Mouse (Mus musculus): ENCODE data around the gene CK137956.

The CK137956 gene

DNA sequence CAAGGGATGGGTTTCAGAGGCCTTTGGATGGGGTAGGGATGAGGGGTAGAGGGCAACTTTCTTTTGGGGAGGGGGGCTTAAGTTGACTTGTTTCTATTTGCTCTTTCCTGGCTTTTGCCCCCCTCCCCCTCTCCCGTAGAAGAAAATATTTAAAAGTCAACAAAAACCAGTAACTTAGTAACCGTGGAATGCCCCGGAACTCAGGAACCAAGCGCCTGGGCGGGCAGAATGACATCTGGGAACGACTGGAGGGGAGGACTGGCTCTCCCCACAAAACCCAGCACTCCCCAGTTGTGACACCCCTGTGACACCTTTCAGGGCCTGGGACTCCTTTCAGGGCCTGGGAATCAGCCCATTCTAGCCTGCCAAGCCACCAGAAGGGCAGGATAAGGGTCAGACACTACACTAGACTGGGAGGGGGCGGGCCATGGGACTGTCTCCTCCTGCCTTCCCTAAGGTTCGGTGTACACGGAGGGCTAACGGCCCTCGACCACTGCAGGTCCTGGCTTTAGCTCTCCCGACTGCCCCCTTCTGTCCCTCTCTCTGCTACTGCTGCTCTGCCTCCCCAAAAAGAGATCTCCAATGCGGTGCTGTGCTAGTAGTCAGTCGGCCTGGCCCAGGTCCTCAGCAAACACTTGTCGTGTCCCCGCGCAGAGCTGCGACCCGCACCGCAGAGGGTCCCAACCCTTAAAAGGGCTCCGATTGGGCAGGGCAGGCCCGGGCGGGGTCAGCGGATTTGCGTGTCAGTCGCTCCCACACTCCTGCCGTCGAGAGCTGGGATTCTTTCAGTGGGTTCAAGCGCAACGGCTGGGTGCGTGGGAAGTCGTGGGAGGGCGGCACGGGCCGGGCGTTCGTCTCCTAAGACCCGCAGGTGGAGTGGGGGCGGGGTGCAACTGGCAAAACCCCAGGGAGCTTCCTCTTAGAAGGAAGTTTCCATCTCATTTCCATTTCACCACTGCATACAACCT is at the start of gene CK137956:
Gene CK137956, minus strand, starts transcription at position 51 of the 968 bp plus-strand sequence.
- DNase-seq (ENCODE audit: low read depth, low spot score): no peak

DNA sequence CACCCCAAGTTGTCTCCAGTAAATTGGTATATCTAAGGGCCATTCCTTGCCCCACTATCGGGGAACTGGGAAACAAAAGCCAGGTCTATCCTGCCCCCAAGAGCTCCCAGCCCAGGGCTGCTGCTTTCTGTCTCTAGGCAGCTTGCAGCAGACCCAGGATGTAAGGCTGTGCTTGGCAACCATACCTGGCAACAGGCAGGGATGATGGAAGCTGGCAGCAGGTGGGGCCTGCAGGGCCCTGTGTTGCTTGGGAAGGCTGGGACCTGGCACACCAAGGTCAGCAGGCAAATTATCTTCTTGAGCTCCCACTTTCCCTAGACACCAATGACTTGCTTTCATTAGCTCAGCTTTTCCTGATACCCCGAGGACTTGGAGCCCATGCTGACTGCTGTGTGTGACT is 48.7 kb upstream of the CK137956 start:
- no peak for DNase-seq (ENCODE audit: low read depth, low spot score)

DNA sequence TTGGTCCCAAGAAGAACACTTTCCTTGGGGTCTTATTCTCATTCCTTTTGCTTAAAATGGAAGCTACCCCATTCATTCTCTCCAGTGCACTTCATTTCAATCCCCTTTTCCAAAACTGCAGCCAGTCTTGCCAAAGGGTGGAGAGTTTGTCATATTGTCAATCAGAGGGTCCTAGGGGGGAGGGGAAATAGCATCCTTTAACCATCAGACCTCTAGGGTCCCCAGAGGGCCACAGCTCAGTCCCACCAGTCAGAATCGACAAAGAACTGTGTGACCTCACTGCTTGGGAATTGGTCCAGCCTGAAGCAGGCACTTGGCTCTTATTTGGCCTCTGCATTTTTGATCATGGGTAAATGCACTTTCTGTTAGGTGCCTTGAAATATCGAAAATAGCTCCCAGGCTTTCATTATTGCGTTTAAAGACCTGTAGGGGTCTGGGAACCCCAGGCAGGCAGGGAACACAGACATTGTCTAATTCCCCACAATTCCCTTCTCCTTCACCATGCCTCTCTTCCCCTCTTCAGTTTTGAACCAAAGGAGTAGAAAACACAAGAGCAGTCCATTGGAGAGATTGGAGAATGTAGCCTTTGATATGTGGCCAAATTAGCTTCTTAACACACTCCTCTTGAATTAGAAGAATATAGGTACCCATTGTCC is 34.2 kb upstream of the CK137956 start:
- DNase-seq (ENCODE audit: low read depth, low spot score): no peak

DNA sequence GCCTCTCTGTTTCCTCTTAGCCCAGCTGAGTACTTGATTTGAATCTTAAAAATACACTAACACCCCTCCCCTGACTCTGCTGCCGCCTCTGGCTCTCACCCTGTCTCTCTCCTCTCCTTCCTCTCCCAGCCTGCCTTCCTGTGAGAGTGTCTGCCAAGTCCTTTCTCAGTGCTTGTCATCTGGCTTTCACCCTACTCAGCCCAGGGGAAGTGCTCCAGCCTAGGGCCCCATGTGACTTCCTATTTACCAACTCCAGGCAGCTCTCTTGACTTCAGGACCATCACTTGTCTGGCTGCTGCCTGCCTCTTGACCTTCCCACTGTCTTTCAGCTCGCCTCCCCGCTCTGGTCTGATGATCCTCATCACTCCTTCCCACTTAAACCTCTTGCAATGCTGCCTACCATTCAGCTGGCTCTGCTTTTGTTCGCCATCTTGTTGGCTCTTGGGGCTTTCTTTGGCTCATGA is 31.9 kb upstream of the CK137956 start:
- no peak for DNase-seq (ENCODE audit: low read depth, low spot score)

DNA sequence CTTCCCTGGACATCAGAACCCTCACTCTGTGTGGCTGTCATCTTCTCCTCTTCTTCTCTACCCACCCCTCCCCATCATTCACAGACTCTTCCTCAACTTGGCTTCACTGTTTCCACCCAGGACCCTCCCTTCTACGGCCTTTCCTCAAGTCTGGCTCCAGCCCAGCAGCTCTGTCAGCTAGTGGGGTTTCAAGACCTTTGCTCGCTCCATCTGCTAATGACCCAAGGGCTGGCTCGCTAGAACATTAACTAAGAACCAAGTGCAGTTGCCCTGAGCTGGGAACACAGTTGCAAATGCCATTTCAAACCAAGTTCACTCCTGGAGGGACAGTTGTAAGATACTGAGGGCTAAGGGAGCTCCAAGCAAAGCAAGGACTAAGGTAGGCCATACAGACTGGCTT is 28.5 kb upstream of the CK137956 start:
- DNase-seq (ENCODE audit: low read depth, low spot score): no peak

DNA sequence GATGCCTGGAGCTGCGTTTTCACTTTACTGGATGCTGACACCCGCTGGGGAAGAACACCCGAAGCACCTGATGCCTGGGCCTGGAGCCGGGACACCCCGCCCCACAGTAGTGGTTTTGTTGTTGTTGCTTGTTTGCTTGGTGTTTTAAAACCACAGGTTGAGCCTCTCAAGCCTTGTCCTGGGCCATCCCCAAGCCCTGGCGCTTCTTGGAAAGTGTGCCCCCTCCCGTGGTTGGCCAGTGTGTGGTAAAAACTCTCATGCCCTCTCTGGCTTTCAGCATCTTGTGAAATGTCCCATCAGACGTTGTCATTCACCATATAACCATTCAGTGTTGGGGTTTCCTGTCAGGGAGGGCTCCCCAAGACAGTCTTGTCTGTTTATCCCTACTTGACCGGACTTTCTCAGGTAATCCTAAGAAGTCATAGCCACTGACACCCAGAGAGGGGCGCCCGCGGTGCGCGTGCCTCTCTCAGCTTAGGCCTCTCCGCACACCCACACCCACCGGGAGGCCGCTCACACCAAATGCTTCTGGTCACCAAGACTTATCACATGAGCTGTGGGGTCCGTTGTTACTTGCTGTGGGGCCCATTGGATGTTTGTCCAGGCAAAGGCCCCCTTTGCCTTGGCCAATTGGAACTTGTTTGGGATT is 18.7 kb upstream of the CK137956 start:
- no peak for DNase-seq (ENCODE audit: low read depth, low spot score)

DNA sequence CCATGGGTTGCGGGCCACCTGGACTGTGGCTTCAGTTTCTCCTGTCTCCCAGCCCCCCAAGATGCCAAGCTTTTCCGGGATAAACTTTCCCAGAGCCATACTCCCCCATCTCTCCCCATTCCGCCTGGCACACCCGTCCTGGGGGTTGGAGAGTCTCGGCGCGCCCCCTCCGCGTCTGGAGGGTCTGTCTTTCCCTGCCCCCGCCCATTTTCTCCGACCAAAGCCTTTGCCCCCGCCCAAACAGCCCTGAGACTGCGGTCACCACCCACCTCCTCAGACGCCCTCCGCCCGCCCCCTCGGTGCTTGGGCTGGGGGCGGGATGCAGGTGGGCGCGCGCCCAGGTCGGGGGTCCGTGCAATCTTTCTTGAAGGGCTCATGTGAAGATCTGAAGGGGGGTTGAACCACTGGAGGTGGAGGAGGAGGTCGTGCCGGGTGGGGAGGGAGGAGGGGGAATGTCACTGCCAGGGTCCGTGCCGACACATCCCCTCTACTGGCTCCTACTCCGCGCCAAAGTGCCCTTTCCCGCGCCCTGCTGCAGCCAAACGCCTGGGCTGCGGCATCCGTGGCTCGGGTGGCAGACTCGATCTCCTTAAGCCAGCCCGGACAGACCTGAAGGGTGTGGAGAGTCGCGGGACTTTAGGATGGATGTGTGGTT is 17.9 kb upstream of the CK137956 start:
- DNase-seq (ENCODE audit: low read depth, low spot score): no peak

DNA sequence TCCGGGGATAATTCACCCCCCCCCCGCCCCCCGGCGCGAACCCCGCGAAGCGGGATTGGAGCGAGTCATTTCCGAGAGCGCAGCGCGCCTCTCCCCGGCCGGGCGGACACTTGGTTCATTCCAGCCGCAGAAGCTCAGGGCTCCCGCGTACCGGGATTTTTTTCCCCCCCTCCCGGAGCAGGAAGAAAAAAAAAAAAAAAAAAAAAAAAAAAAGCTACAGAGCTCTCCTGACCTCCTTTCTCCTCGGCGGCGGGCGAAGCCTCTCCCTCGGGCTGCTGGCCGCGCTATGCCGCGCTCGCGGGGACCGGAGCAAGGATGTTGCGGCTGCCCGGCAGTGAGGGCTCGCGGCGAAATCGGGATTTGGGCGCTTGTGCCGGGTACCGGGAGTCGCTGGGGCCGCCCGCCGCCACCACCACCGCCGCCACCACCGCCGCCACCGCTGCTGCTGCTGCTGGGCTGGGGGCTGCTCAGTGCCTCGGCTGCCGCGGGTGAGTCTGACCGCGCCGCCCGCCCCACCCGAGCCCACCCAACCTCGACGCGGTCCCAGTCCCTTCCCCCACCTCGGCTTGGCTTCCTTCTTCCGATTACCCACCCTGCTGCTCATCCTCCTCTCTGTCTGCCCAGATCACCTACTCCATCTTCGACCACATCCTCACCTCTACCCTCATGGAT is 17.2 kb upstream of the CK137956 start, which contains the start of gene Csmd2:
Gene Csmd2, plus strand, starts transcription at position 74 of the 672 bp plus-strand sequence.
- DNase-seq (ENCODE audit: low read depth, low spot score): no peak

DNA sequence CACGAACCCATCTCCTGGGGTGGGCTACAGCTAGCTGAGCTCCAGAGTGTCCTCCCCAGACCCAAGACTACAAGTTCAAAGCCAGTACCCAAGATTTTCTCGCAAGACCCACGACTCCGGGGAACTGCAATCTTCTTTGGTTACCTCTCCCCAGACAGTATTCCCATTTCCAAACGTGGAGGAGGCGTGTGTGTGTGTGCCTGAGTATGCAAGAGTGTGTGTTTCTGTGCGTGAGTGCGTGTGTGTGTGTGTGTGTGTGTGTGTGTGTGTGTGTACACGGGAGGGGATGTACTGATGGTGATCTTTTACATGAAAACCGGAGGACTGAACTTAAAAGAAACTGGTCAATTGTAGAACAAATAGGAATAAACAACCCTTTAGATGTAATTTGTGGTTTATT is 16.5 kb upstream of the CK137956 start:
- DNase-seq (ENCODE audit: low read depth, low spot score): no peak

DNA sequence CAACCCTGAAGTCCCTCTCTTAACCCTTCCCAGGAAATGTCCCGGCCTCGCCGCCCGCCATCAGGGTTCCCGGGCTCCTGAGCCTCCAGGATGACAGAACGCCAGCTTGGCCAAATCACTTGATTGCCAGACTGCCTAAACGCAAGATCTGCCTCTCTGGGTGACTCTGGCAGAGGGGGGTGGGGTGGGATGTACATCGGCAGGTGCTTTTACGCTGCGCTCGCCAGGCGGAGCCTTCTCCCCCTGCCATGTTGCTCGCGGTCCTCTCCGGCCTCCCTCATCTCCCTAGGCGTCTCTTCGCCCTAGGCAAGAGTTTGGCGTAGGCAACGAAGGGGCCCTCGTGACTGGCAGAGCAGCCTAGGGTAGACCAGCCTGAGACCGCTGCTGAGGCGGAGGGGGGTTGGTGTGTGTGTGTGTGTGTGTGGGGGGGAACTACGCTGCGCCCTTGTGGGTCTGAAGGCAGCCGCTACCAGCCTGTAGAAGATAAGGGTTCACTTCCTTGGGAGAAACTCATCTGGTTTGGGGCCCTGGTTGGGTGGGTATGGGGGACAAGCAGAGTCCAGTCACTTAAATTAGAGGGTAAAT is 15.8 kb upstream of the CK137956 start:
- no peak for DNase-seq (ENCODE audit: low read depth, low spot score)

DNA sequence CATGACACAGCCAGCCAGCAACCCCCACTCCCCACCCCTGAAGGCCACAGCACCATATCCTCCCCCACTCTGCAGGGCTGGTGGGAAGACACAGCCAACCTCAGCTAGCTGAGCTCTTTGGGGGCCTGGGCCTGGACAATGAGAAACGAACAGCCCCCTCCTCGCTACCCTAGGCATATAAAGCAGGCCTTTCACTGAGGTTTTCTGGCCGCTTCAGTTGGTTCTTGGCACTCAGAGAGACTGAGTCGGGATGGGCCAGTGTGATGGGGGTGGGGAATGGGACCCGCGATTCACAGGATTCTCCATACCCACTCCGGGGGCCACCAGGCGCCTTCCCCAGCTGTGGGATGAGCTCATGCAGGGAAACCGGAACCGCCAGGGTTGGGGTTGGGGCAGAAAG is 15.1 kb upstream of the CK137956 start:
- DNase-seq (ENCODE audit: low read depth, low spot score): no peak

DNA sequence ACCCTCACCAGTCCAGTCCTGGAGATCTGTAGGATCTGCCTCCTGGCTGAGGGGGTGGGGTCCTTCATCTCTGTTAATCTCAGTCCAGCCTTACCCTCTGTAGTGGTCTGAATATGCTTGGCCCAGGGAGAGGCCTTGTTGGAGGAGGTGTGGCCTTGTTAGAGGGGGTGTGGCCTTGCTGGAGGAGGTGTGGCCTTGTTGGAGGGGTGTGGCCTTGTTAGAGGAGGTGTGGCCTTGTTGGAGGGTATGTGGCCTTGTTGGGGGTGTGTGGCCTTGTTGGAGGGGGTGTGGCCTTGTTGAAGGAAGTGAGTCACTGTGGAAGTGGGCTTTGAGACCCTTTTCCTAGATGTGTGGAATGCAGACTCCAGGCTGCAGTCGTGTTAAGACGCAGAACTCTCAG is 13.7 kb upstream of the CK137956 start:
- DNase-seq (ENCODE audit: low read depth, low spot score): no peak

DNA sequence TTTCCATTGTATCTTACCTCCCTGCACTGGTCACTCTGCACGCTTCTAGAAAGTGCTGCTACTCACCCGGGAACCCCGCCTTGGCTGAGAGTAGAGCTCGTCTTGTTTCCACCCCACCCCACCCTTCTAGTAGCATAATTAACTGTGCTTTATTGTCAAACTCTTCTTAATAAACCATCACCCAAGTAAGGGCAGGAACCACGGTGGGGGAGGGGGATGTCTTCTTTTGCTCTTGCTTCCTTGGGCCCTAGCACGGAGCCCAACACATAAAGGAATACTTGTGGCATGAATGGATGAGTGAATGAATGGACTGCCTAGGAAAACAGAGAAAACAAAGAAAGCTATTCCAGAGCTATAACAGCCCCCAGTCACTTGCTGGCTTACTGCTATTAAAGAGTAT is 10.4 kb upstream of the CK137956 start:
- DNase-seq (ENCODE audit: low read depth, low spot score): no peak

DNA sequence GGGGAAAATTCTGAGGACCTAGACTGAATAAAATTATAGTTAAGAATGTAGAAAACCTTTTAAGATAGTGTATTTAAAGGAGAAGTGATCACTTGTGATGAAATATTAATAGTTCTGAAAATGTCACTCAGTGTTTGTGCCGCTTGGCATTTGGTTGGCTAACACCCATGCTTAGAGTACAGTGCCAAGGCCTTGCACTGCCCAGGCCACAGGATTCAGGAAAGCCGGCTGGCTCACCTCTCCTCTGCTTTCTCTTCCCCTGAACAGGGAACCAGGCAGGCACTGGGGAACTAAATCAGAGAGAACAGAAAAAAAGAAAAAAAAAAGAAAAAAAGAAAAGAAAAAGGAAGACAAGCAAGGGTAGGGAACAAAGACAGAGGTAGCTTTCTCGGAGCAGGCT is 2.2 kb upstream of the CK137956 start:
- no peak for DNase-seq (ENCODE audit: low read depth, low spot score)

DNA sequence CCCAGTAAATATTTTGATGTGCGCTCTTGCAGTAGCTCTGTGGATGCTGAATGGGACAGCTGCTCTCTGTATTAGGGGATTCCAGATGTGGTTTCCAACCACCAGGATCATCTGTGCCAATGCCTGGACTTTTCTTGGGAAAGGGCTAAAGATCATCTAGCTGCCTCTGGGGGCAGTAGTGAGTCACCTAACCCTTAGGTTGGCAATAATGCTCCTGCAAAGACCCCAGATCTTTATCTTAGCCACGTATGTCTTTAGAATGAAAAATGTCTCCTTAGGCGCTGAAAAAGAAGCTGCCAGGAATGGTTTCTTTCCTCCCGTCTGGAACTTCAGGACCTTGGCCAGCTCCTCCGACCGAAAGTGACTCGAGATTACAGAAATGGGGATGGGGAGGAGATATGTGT is 731 bp downstream of the CK137956 start:
- no peak for DNase-seq (ENCODE audit: low read depth, low spot score)

DNA sequence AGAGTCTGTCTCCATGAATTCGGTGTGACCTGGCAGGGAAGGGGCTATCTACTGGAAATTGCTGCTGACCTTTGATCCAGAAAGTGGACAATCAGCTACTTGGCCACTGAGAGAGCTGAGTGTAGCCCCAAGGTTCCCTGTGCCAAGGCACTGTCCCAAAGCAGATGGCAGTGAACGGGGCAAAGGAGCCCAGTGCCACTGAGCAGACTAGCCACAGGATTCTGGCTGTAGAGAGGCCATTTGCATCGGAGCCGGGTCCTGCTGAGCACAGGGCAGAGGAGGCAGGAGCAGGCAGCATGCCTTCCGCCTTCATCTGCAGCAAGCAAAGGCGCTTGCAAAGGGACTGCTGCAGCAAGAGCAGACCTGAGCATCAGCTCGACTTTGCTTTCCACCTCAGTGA is 1.6 kb downstream of the CK137956 start:
- DNase-seq (ENCODE audit: low read depth, low spot score): no peak

DNA sequence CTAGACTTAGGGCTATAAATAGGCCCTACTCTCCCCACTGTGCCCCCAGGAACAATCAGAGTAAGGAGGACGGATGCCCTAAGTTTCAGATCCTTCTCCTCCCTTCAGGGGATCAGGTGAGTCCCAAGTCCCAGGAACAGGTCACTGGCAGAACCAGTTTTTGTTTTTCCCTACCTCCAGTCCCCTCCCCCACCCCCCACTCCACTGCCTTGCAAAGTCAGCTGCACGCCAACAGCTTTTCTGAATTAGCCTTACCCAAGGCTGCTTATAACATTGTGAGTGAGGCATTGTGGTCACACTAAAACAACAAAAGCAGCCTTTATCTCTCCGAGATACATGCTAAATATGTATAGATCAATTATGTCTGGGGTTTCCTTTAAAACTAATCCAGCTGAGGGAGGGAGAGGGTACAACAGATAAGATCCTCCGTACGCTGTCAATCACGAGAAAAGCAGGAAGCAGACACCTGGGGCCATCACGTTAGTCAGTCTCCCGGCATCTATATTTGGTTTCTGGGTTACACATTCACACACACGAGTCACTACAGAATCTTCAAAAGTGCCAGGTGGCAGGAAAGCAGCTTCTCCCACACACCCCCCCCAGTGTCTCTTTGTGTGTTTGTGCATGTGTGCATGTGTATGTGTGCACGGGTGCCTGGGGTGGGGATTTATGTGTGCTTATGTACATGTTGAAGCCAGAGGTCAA is 17.6 kb downstream of the CK137956 start:
- DNase-seq (ENCODE audit: low read depth, low spot score): no peak

DNA sequence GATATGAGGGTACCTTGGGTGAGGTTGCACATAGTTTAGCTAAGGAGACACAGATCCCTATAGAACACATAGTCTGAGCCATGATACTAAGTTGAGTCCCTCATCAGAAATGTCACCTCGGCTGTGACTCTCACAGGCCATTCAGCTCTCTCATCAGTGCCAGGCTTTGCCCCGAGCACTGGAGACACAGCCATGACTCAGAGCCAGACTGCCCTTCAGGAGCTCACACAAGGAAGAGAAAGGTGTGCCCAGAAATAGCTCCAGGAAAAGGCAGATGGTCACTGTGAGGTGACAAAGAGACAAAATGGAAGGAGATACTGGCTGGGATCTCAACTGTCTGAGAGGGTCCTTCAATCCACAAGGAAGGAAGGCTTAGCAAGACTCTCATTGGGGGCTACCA is 23.1 kb downstream of the CK137956 start:
- no peak for DNase-seq (ENCODE audit: low read depth, low spot score)

DNA sequence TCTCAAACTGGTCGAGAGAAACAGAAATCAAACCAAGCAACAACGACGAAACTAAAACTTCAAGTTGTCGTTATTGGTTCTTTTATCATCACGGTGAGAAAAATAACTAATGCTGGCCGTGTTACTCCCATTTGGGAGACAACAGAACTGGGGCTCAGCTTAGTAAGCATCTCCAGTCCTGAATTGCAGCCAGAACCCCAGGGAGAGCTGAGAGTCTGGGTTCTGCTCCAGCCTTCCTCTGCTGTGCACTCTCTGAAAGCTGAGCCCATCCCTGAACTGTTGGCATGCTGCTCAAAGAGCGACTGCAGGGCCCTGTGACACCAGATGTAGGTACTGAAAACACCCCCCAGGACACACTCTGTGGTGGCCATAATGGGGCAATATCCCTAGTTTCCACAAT is 33.3 kb downstream of the CK137956 start:
- no peak for DNase-seq (ENCODE audit: low read depth, low spot score)

DNA sequence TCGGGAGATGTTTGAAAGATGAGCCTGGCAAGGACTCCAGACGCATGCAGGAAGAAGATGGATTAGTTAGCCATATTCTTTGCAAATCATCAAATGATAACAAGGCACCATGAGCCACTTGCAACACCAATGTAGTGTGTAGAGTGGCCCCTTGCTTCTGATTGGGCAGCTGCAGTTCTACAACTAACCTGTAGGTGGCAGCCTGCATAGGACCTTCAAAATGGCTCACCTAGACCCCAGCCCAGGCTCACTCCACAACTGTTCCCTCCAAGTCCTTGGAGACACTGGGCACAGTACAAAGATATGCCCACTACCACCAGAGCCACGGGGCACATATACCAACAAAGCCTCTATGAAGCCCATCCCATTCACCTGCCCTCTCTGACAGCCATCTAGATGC is 35.4 kb downstream of the CK137956 start:
- peak; percentile 4 for DNase-seq (ENCODE audit: low read depth, low spot score)
